Mouse (Mus musculus): ENCODE data around the gene Clk3.

DNA sequence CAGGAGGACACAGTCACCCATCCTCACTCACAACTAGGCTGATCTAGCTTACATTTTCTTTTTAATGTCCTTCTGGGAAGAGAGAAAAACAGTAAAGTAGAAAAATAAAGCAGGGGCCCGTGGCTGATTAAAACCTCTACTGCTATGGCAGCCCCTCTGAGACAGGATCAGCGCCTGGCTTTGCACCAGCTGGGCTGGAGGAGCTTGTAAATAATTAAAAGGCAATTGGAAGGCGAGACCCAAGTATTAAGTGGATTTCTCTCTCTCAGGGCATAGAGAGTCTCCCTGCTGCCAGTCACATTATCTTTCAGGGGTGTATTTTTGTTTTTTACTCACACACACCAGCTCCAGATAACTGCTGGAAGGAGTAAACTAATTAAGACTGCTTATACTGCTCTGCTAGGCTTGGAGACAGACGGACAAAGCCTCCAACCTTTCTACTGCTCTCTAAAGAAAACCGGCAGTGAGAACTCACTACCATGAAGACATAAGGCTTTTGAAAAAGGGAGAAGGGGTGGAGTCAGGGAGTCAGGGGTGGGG lies 43.2 kb upstream of the Clk3 start:
- TF ChIP-seq CTCF (IDR thresholded peaks at IDR 0.05) (no peak), EP300 (IDR thresholded peaks at IDR 0.05) (no peak)

Data from lung, postnatal 0 days (tissue).